Mouse (Mus musculus) bone marrow, adult 2 months (tissue): Measurements from ENCODE around the gene Cfb.

Source experiments
- CTCF ChIP-seq: fragments of 200-500 bp; IDR thresholded peaks from 2 replicates; pipeline ENCODE4 v1.5.1; 2011; ENCODE audit warnings: low read length, control low read depth; ENCODE audit not compliant: control insufficient read depth, insufficient read depth
- POLR2A ChIP-seq: fragments of 200-500 bp; IDR thresholded peaks from 2 replicates; pipeline ENCODE4 v1.6.1; 2011; ENCODE audit warnings: low read depth, mild to moderate bottlenecking, control low read depth, low read length, borderline replicate concordance; ENCODE audit not compliant: control insufficient read depth

DNA sequence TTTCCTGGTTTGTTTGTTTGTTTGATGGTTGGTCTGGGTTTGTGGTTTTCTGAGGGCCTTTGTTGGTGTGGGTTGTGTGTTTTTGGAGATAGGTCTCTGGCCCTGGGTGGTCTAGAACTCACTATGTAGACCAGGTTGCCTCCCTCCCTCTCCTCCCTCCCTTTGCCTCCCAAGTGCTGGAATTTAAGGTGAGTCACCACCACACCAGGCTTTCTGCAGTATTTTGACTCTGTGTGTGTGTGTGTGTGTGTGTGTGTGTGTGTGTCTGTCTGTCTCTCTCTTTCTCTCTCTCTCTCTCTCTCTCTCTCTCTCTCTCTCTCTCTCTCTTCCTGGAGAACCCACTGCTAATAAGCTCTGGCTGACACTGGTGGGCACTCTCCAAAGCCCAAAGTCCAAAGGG, 18.8 kb upstream of the Cfb start:
- no peak for TF ChIP-seq CTCF
- no peak for TF ChIP-seq POLR2A
